8 mouse cellular contexts compared by ENCODE assay signal in the genomic region with DNA sequence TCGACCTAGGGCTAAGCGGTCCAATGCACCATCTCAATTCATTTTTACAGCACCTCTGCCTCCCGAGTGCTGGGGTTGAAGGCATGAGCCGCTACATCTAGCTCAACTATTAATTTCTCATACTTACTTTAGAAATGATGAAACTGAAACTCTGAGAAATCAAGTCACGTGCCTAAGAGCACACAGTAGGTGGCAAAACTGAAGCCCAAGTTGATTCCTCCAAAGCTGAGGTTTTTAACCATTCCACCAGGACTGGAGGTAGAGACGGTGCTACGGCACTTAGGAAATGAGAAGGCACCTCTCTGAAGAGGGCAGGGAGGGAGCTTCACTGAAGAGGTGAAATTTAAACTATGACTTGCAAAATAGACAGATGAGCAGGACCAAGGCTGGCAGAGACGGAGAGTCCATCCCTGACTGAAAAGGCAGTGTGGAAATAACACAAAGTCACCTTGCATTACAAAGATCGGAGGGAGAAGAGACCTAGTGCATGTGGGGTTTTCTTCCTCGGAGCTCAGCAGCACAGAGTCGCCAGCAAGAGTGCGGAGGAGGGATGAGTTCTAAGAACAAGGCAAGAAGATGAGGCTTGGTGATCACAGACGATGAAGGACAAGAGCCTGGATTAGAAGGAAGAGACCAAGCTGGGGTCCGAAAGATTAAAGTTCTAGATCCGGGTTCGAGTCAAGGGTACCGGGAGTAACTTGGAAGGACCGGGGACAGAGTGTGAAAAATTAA. TPM values are rescaled to one million over a fixed set of nuclear protein-coding genes. Genes with fewer than 3 reads are reported as not detected.
DNase-seq lines count a peak whose midpoint lies in the region; ATAC-seq and TF ChIP-seq lines count a peak whose summit lies in the region.

No protein-coding gene starts in this region.

- H3K36me3 ChIP-seq in heart, adult 2 months (ENCODE audit: control insufficient read depth, insufficient read depth, low read length), result no peaks in the 10 kb centered on the region
- H3K36me3 ChIP-seq in C2C12 (ENCODE audit: control insufficient read depth, insufficient read depth), result no peaks in the 10 kb centered on the region
- H3K36me3 ChIP-seq in embryonic facial prominence, embryonic 14.5 days (ENCODE audit: control insufficient read depth, insufficient read depth, low read length), result peaks cover 23% of the 10 kb centered on the region
- H3K36me3 ChIP-seq in intestine, embryonic 16.5 days (ENCODE audit: control insufficient read depth, insufficient read depth, low read length), result peaks cover 3% of the 10 kb centered on the region

- 27% methylated on average over 18 of the region's 18 CpGs for WGBS in heart, adult 2 months
- 36% methylated on average over 18 of the region's 18 CpGs for WGBS in embryonic facial prominence, embryonic 14.5 days
- 36% methylated on average over 18 of the region's 18 CpGs for WGBS in intestine, embryonic 16.5 days

- H3K27ac ChIP-seq in heart, adult 2 months, result peak overlapping the region; percentile 89
- H3K27ac ChIP-seq in embryonic facial prominence, embryonic 14.5 days (replicated peaks; ENCODE audit: low read depth, low read length), result 0 out of 2 replicates have a peak overlapping the region, but pooled peaks have one; percentile 23
- H3K27ac ChIP-seq in intestine, embryonic 16.5 days (ENCODE audit: low read length), result peak overlapping the region; percentile 35; the same call in 1 of the 2 replicates

- peaks cover 6% of the 10 kb centered on the region for H3K4me1 ChIP-seq in heart, adult 2 months (ENCODE audit: control insufficient read depth, insufficient read depth, low read length)
- 0 out of 2 replicates have a peak, but pooled peaks cover 4% of the 10 kb centered on the region for H3K4me1 ChIP-seq in embryonic facial prominence, embryonic 14.5 days (ENCODE audit: control insufficient read depth, insufficient read depth, low read length)
- peaks cover 7% of the 10 kb centered on the region; the same call in 1 of the 2 replicates for H3K4me1 ChIP-seq in intestine, embryonic 16.5 days (ENCODE audit: control insufficient read depth, insufficient read depth, low read length)

- ATAC-seq in embryonic facial prominence, embryonic 14.5 days (ENCODE audit: low read depth), result no peak
- ATAC-seq in intestine, embryonic 16.5 days, result no peak

- H3K9ac ChIP-seq in heart, adult 2 months (ENCODE audit: low read depth, low read length), result peak overlapping the region; percentile 85
- H3K9ac ChIP-seq in embryonic facial prominence, embryonic 14.5 days (ENCODE audit: low read depth, low read length), result peak overlapping the region; percentile 85
- H3K9ac ChIP-seq in intestine, embryonic 16.5 days (ENCODE audit: low read depth, low read length), result peak overlapping the region; percentile 91

- TF ChIP-seq CTCF in heart, adult 2 months (IDR thresholded peaks at IDR 0.05), result no peak
- no peak for TF ChIP-seq CTCF in C2C12 (IDR thresholded peaks at IDR 0.05; ENCODE audit: control insufficient read depth, insufficient read depth, insufficient read length)

- DNase-seq in heart, adult 2 months, result no peak
- no peak for DNase-seq in heart, adult 11 months
- no peak for DNase-seq in embryonic facial prominence, embryonic 14.5 days (ENCODE audit: low spot score)
- DNase-seq in naive thymus-derived CD4-positive, alpha-beta T cell, adult 2 months (ENCODE audit: low read depth), result peak; percentile 52
- DNase-seq in yolk sac, embryonic 10.5 days (ENCODE audit: low spot score), result no peak
- no peak for DNase-seq in gastrocnemius, postnatal 10 days

- H3ac ChIP-seq in C2C12 (ENCODE audit: control insufficient read depth, insufficient read length, low read depth), result peak overlapping the region; percentile 84

- no peak for TF ChIP-seq EP300 in heart, adult 2 months (IDR thresholded peaks at IDR 0.05; ENCODE audit: insufficient read depth, low read depth, low read length)

- peak overlapping the region; percentile 92 for H3K4me3 ChIP-seq in heart, adult 2 months
- peak overlapping the region; percentile 52 for H3K4me3 ChIP-seq in C2C12 (ENCODE audit: insufficient read depth, poor library complexity, severe bottlenecking)
- peak overlapping the region; percentile 80 for H3K4me3 ChIP-seq in embryonic facial prominence, embryonic 14.5 days (ENCODE audit: low read depth, low read length)
- H3K4me3 ChIP-seq in intestine, embryonic 16.5 days (ENCODE audit: low read length), result peak overlapping the region; percentile 78

- H3K79me3 ChIP-seq in C2C12 (ENCODE audit: low read depth), result no peaks in the 10 kb centered on the region

- H3K27me3 ChIP-seq in heart, adult 2 months (ENCODE audit: control insufficient read depth, insufficient read depth, low read length), result no peaks in the 10 kb centered on the region
- H3K27me3 ChIP-seq in C2C12 (ENCODE audit: control insufficient read depth, insufficient read depth, insufficient read length), result no peaks in the 10 kb centered on the region
- no peaks in the 10 kb centered on the region for H3K27me3 ChIP-seq in embryonic facial prominence, embryonic 14.5 days (replicated peaks; ENCODE audit: control insufficient read depth, insufficient read depth, low read length)
- no peaks in the 10 kb centered on the region for H3K27me3 ChIP-seq in intestine, embryonic 16.5 days (replicated peaks; ENCODE audit: control insufficient read depth, insufficient read depth, low read length)

- peak overlapping the region; percentile 80 for H3K4me2 ChIP-seq in embryonic facial prominence, embryonic 14.5 days (ENCODE audit: low read depth, low read length)
- H3K4me2 ChIP-seq in intestine, embryonic 16.5 days (ENCODE audit: low read depth, low read length), result peak overlapping the region; percentile 74

- TF ChIP-seq POLR2A in heart, adult 2 months (IDR thresholded peaks at IDR 0.05; ENCODE audit: insufficient read depth, low read depth, low read length), result no peak

- 0 out of 2 replicates have a peak, but pooled peaks cover 1% of the 10 kb centered on the region for H3K79me2 ChIP-seq in heart, adult 2 months (replicated peaks; ENCODE audit: control insufficient read depth, insufficient read depth, low read length)
- peaks cover 13% of the 10 kb centered on the region for H3K79me2 ChIP-seq in C2C12 (ENCODE audit: control insufficient read depth, insufficient read depth)

- no peaks in the 10 kb centered on the region for H3K9me3 ChIP-seq in embryonic facial prominence, embryonic 14.5 days (ENCODE audit: control insufficient read depth, low read length)
- no peaks in the 10 kb centered on the region for H3K9me3 ChIP-seq in intestine, embryonic 16.5 days (ENCODE audit: control insufficient read depth, low read length)

- intact Hi-C loops in heart, adult 2 months (cut with DNase I), result loop anchor here (5.0 to 10.0 kb wide), 2 partner anchors 61 to 548 kb away; a partner anchor contains a TSS

TF ChIP-seq in C2C12, 6 proteins besides CTCF, POLR2A, EP300 and RAD21:
- TF ChIP-seq CEBPB (IDR thresholded peaks at IDR 0.05; ENCODE audit: low read depth), result no peak
- no peak for TF ChIP-seq USF1 (IDR thresholded peaks at IDR 0.05; ENCODE audit: low read depth)
- TF ChIP-seq FOSL1 (IDR thresholded peaks at IDR 0.05; ENCODE audit: insufficient read depth, low read length, poor library complexity, severe bottlenecking), result no peak
- no peak for TF ChIP-seq MYOD1 (IDR thresholded peaks at IDR 0.05; ENCODE audit: control insufficient read depth, insufficient read length, low read depth)
- TF ChIP-seq MAX (IDR thresholded peaks at IDR 0.05), result no peak
- TF ChIP-seq MYOG (IDR thresholded peaks at IDR 0.05; ENCODE audit: control insufficient read depth, extremely low read depth, insufficient read length), result no peak

RNA-seq across cellular contexts. Expression of a gene that starts 0.9 kb away (rescaled TPM):
- 10 to 100 TPM; 20.6 to 23.4 TPM for total RNA-seq in heart, adult 2 months (2021)
- polyA plus RNA-seq in heart, adult 2 months (2012; rRNA removed), result 20.6 and 41.2 TPM in 2 replicates
- polyA plus RNA-seq in C2C12 (2012; fragmentation: generic; extraction: Trizol), result 4.8 TPM
- 4.0 and 5.1 TPM in 2 replicates for polyA plus RNA-seq in embryonic facial prominence, embryonic 14.5 days (2014; fragmentation: Nextera tagmentation; extraction: Ambion mirVana)
- 4.3 and 5.0 TPM in 2 replicates for polyA plus RNA-seq in intestine, embryonic 16.5 days (2015; fragmentation: Nextera tagmentation; extraction: Ambion mirVana)
- 1 to 10 TPM; 8.7 to 8.9 TPM for total RNA-seq in gastrocnemius, postnatal 10 days (2021)

RNA-seq across cellular contexts. Expression of a gene that starts 16.7 kb away (rescaled TPM):
- under 1 TPM in 1 of 2 experiments, not detected in 1; 0.09 TPM for total RNA-seq in heart, adult 2 months (2021)
- 0.10 and 0.20 TPM in 2 replicates for polyA plus RNA-seq in heart, adult 2 months (2012; rRNA removed)
- 0.01 TPM for polyA plus RNA-seq in C2C12 (2012; fragmentation: generic; extraction: Trizol)
- polyA plus RNA-seq in embryonic facial prominence, embryonic 14.5 days (2014; fragmentation: Nextera tagmentation; extraction: Ambion mirVana), result 2.2 and 2.6 TPM in 2 replicates
- 2.4 and 4.7 TPM in 2 replicates for polyA plus RNA-seq in intestine, embryonic 16.5 days (2015; fragmentation: Nextera tagmentation; extraction: Ambion mirVana)
- 1 to 10 TPM in 1 of 2 experiments, under 1 TPM in 1; 0.49 to 1.9 TPM for total RNA-seq in gastrocnemius, postnatal 10 days (2021)

RNA-seq across cellular contexts. Expression of a gene that starts 22.0 kb away (rescaled TPM):
- total RNA-seq in heart, adult 2 months (2021), result 10 to 100 TPM; 13.6 to 17.5 TPM
- 20.3 and 24.5 TPM in 2 replicates for polyA plus RNA-seq in heart, adult 2 months (2012; rRNA removed)
- polyA plus RNA-seq in C2C12 (2012; fragmentation: generic; extraction: Trizol), result 76.1 TPM
- polyA plus RNA-seq in embryonic facial prominence, embryonic 14.5 days (2014; fragmentation: Nextera tagmentation; extraction: Ambion mirVana), result 243 and 256 TPM in 2 replicates
- polyA plus RNA-seq in intestine, embryonic 16.5 days (2015; fragmentation: Nextera tagmentation; extraction: Ambion mirVana), result 92.4 and 100 TPM in 2 replicates
- total RNA-seq in gastrocnemius, postnatal 10 days (2021), result 10 to 100 TPM; 38.2 to 44.7 TPM

RNA-seq across cellular contexts. Expression of a gene that starts 44.9 kb away (rescaled TPM):
- total RNA-seq in heart, adult 2 months (2021), result not detected
- 0.16 and 0.67 TPM in 2 replicates for polyA plus RNA-seq in heart, adult 2 months (2012; rRNA removed)
- not detected for polyA plus RNA-seq in C2C12 (2012; fragmentation: generic; extraction: Trizol)
- polyA plus RNA-seq in embryonic facial prominence, embryonic 14.5 days (2014; fragmentation: Nextera tagmentation; extraction: Ambion mirVana), result 0.21 and 0.26 TPM in 2 replicates
- not detected in 2 replicates for polyA plus RNA-seq in intestine, embryonic 16.5 days (2015; fragmentation: Nextera tagmentation; extraction: Ambion mirVana)
- not detected for total RNA-seq in gastrocnemius, postnatal 10 days (2021)

RNA-seq across cellular contexts. Expression of a gene that starts 59.4 kb away (rescaled TPM):
- 10 to 100 TPM; 17.7 to 24.8 TPM for total RNA-seq in heart, adult 2 months (2021)
- polyA plus RNA-seq in heart, adult 2 months (2012; rRNA removed), result 6.4 and 11.2 TPM in 2 replicates
- polyA plus RNA-seq in C2C12 (2012; fragmentation: generic; extraction: Trizol), result 10.0 TPM
- 28.1 and 31.4 TPM in 2 replicates for polyA plus RNA-seq in embryonic facial prominence, embryonic 14.5 days (2014; fragmentation: Nextera tagmentation; extraction: Ambion mirVana)
- 26.3 and 27.3 TPM in 2 replicates for polyA plus RNA-seq in intestine, embryonic 16.5 days (2015; fragmentation: Nextera tagmentation; extraction: Ambion mirVana)
- total RNA-seq in gastrocnemius, postnatal 10 days (2021), result 10 to 100 TPM; 19.3 to 21.2 TPM

Comparison
In these comparisons a context has a peak if more than half of its experiments do, and no peak if none do; other contexts are left out.
1. H3K27ac ChIP-seq: peak in every context shown above with its lines; median percentile 89 in heart, adult 2 months; 35 in intestine, embryonic 16.5 days; 23 in embryonic facial prominence, embryonic 14.5 days.